In the genomic region with DNA sequence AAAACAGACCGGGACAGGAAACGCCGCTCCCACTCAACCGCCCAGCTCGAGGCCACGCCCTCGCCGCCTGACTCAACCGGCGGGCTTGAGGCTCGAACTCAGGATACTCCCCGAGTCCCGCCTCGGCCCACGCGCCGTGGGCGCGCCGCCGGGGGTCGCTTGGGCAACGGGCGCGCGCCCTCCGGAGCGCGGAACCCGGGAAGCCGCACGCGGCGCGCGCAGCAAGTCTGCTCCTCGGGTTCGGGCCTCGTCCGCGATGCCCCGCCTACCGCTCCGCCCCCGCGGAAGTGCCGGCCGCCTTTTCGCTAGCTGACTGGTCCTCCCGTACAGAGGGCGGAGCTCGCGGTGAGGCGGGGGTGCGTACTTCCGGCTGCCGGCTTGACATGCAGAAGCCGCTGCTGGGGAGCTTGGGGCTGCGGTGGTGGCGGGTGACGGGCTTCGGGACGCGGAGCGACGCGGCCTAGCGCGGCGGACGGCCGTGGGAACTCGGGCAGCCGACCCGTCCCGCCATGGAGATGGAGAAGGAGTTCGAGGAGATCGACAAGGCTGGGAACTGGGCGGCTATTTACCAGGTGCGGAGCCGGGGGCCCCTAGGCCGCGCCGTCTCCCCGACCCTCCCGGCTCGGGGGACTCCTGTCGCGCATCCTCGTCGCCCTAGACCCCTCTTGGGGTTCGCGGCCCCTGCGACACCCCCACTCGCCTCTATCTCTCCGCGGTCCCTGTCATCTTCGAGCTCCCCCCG, we compare ENCODE assay signal across 1 mouse cellular context.
TF ChIP-seq lines count a peak whose summit lies in the region.

A gene (plus strand): TSS at position 73 of the 742 bp plus-strand sequence.

TF ChIP-seq in myocyte, 11 proteins besides CTCF, POLR2A, EP300 and RAD21 (continued from another document):
- no peak for TF ChIP-seq E2F4 (IDR thresholded peaks at IDR 0.05; ENCODE audit: insufficient read depth)
